Mouse (Mus musculus) small intestine, adult 2 months (tissue): Measurements from ENCODE around the gene Map3k6. TPM values are rescaled to one million over a fixed set of nuclear protein-coding genes. Genes with fewer than 3 reads are reported as not detected.

Experiments used
- H3K27ac ChIP-seq: fragments of 200-500 bp; 2 replicates; pipeline ENCODE4 v1.5.1; 2012; ENCODE audit warnings: low read depth, low read length, control low read depth, inconsistent platforms; ENCODE audit not compliant: insufficient read depth
- H3K27me3 ChIP-seq: fragments of 200-500 bp; 2 replicates; pipeline ENCODE4 v1.6.1; 2012; ENCODE audit warnings: mild to moderate bottlenecking, moderate library complexity, low read length, inconsistent platforms; ENCODE audit not compliant: control insufficient read depth, insufficient read depth
- H3K36me3 ChIP-seq: fragments of 200-500 bp; 2 replicates; pipeline ENCODE4 v1.6.1; 2012; ENCODE audit warnings: mild to moderate bottlenecking, low read length, control low read depth, inconsistent platforms; ENCODE audit not compliant: control insufficient read depth, insufficient read depth
- H3K4me1 ChIP-seq: fragments of 200-500 bp; 2 replicates; pipeline ENCODE4 v1.6.1; 2012; ENCODE audit warnings: low read length, inconsistent platforms, mixed read lengths; ENCODE audit not compliant: control insufficient read depth, insufficient read depth, insufficient read length
- H3K4me3 ChIP-seq: fragments of 200-500 bp; 2 replicates; pipeline ENCODE4 v1.5.1; 2012; ENCODE audit warnings: low read depth, mild to moderate bottlenecking, control low read depth, inconsistent platforms, low read length, moderate library complexity
- CTCF ChIP-seq: fragments of 200-500 bp; IDR thresholded peaks from 2 replicates; pipeline ENCODE4 v1.5.1; 2012; ENCODE audit warnings: low read depth, mild to moderate bottlenecking, control low read depth, inconsistent platforms, low read length, moderate library complexity, mixed read lengths; ENCODE audit not compliant: insufficient replicate concordance, insufficient read length; ENCODE audit errors: extremely low read depth
- POLR2A ChIP-seq: fragments of 200-500 bp; IDR thresholded peaks from 2 replicates; pipeline ENCODE4 v1.6.1; 2012; ENCODE audit warnings: low read depth, mild to moderate bottlenecking, control low read depth, inconsistent platforms, low read length, moderate library complexity
- WGBS: fragments of 180-500 bp; shearing (Covaris S2); methylation state at CpG from one replicate; pipeline ENCODE4 v1.1.7; 2018; 5-methylcytosine and 5-hydroxymethylcytosine counted together
- polyA plus RNA-seq: library from polyadenylated mRNA; depleted of rRNA; stranded (reverse); fragments of >200 nt; gene quantifications from 2 replicates; pipeline ENCODE4 v1.2.3, GENCODE M21; 2012

Gene Map3k6
- polyA plus RNA-seq, 1 experiment: 75.5 TPM

DNA sequence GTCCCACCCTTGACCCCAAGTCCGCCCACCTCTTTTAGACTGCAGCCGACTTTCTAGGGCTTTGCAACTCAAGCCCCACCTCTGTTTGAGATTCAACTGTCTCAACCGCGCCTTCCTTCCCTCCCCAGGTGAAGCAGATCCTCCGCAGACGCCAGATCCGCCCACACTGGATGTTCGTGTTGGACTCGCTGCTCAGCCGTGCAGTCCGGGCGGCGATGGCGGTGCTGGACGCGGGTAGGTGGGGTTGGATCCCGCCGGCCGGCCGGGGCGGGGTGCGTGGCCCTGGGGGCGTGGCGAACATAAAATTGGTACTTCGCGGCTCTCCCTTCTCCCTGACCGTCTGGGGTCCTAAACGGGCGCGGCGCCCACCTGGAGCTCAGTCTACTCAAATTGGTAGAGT, 10.6 kb downstream of the Map3k6 start:
- H3K4me3 ChIP-seq: peak overlapping the region; percentile 35
- H3K4me1 ChIP-seq: peaks cover 32% of the 10 kb centered on the region
- 13% methylated on average over 31 of the region's 31 CpGs for WGBS
- TF ChIP-seq CTCF (no peak), POLR2A (no peak)
- no peaks in the 10 kb centered on the region; the same call in none of the 2 replicates for H3K36me3 ChIP-seq
- H3K27ac ChIP-seq: no peak overlapping the region
- no peaks in the 10 kb centered on the region for H3K27me3 ChIP-seq

DNA sequence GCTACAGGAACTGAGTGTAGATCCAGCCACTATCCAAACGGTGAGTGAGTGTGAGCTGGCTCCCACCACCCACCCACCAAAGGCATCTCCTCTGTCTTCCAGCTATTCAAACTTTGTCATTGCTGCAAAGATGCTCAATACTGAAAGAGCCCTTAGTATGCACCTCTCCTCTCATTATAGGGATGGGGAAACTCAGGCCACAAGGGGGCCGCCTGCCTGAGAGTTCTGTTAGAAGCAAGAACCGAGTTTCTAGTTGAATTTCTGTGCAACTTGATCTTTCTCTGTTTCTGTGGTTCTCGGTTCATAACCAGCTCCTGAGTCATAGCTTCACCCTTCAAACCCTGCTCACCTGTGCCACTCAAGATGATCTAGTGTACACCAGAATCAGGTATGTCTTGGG, 11.5 kb downstream of the Map3k6 start:
- TF ChIP-seq POLR2A (no peak), CTCF (no peak)
- Histone ChIP-seq H3K27ac (no peak overlapping the region), H3K36me3 (no peaks in the 10 kb centered on the region; the same call in none of the 2 replicates), H3K4me3 (no peak overlapping the region), H3K4me1 (peaks cover 35% of the 10 kb centered on the region), H3K27me3 (no peaks in the 10 kb centered on the region)
- WGBS: 84% methylated on average over 4 of the region's 4 CpGs

DNA sequence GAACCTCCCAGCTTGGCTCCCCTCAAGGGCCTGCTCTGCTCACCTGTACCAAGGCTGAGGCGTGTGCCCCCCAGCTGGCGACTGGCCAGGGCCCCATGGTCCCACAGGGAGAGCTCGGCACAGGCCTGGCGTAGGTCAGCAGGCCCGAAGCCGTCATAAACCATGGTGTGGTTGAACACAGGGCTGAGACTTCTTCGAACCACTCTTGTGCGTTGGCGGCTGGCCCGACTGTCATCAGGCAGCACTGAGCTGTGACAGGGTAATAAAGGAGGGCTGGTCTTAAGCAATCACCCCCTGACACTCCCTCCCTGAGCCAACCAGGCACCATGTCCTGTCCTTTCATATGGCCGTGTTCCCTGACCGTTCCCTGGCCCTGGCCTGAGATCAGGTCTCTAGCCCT, 12.8 kb downstream of the Map3k6 start:
- Histone ChIP-seq H3K4me3 (no peak overlapping the region), H3K27ac (no peak overlapping the region), H3K4me1 (peaks cover 37% of the 10 kb centered on the region), H3K36me3 (no peaks in the 10 kb centered on the region; the same call in none of the 2 replicates), H3K27me3 (no peaks in the 10 kb centered on the region)
- TF ChIP-seq POLR2A (no peak), CTCF (no peak)
- 38% methylated on average over 12 of the region's 12 CpGs for WGBS

DNA sequence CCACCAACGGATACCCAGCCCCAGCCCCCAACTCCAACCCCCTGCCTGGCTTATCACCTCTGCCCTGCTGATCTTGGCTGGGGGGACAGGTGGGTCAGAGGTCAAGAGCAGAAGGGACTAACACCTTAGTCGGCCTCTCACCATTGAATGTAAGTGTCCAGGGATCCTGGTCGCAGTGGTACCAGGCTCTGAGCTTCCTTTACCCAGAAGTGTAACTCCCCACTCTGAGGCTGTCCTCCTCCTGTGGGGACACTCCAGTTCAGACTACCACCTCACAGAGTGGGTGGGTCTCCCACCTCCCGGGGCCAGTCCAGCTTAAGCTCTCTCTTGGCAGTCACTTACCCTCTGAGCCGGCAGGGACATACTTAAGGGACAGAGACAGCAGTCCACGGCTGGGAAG, 14.8 kb downstream of the Map3k6 start:
- H3K4me3 ChIP-seq: no peak overlapping the region
- H3K27ac ChIP-seq: no peak overlapping the region
- peaks cover 29% of the 10 kb centered on the region for H3K4me1 ChIP-seq
- TF ChIP-seq POLR2A (no peak), CTCF (no peak)
- H3K27me3 ChIP-seq: no peaks in the 10 kb centered on the region
- WGBS: 90% methylated on average over 6 of the region's 6 CpGs
- no peaks in the 10 kb centered on the region; the same call in none of the 2 replicates for H3K36me3 ChIP-seq

DNA sequence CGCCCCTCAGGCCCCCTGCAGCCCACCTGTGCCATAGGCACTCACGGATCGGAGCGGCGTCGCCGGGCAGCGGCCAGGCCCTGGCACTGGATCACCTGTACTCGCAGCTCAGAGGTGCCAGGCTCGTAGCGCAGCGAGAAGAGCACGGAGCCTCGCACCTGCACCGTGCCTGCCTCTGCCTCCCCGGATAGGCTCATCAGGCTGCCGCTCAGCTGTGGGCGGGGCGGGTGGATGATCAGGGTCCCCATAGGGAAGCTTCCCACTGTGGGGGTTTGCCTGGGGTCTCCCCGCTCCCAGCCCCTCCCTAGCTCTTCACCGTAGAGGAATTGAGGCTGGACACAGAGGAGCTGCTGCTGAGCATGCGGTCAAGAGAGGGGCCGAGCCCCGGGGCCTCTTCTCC, 16.2 kb downstream of the Map3k6 start:
- Histone ChIP-seq H3K27ac (no peak overlapping the region), H3K4me1 (peaks cover 22% of the 10 kb centered on the region), H3K36me3 (no peaks in the 10 kb centered on the region; the same call in 1 of the 2 replicates), H3K27me3 (no peaks in the 10 kb centered on the region), H3K4me3 (peak overlapping the region; percentile 49)
- WGBS: 24% methylated on average over 24 of the region's 24 CpGs
- TF ChIP-seq POLR2A: no peak
- TF ChIP-seq CTCF: no peak

DNA sequence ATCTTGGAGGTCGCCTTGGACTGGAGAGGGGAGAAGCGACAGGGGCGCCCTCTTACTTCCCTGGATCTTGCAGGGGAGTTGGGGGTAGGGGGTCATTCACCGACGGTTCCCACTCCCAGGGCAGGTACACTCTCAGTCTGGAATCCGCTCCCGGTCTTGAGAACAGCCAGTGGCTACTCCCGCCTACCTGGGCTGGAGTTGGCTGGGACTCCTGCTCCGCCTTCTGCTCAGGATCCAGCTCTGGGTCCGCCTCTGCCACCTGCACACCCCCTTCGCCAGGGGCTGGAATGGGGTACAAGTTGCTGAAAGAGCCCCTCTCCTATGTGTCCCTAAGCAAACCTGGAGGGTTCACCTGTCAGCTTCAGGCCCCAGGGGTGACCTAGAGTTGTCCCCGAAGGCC, 16.6 kb downstream of the Map3k6 start:
- TF ChIP-seq POLR2A (no peak), CTCF (no peak)
- 24% methylated on average over 12 of the region's 12 CpGs for WGBS
- H3K4me3 ChIP-seq: peak overlapping the region; percentile 49

DNA sequence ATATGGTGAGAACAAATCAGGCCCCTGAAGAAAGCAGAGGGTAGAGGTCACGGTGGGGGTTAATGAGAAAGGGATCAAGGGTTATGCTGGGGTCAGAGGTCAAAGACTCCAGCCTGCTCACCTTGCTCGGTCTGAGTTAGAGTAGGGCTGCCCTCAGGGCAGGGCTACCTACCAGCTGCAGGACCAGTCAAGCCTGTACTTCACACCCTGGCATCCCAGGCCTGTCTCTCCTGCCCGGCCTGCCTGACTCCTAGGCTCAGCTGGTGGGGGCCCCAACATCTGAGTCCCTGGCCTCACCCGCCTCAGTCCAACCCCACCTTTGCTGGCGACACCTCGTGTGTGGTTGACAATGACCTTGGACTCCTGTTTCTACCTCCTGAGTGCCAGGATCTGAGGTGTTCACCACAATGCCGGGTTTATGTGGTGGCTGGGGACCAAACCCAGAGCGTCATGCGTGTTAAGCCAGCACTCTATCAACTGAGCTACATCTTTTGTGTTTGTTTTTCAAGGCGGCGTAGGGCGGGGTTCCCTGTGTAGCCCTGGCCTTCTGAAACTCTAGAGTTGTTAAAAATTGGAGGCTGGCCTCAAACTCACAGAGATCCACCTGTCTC, 17.3 kb downstream of the Map3k6 start:
- Histone ChIP-seq H3K27ac (peak overlapping the region; percentile 20; the same call in 1 of the 2 replicates), H3K27me3 (no peaks in the 10 kb centered on the region), H3K4me3 (no peak overlapping the region), H3K4me1 (peaks cover 22% of the 10 kb centered on the region), H3K36me3 (no peaks in the 10 kb centered on the region)
- no peak for TF ChIP-seq CTCF
- TF ChIP-seq POLR2A: 0 out of 2 replicates have a peak, but pooled peaks have one; percentile 19
- 26% methylated on average over 12 of the region's 12 CpGs for WGBS

More for the DNA sequence above, 16.6 kb downstream of the Map3k6 start:
- no peak overlapping the region; the same call in 1 of the 2 replicates for H3K27ac ChIP-seq
- no peaks in the 10 kb centered on the region; the same call in 1 of the 2 replicates for H3K36me3 ChIP-seq
- H3K4me1 ChIP-seq: peaks cover 22% of the 10 kb centered on the region
- H3K27me3 ChIP-seq: no peaks in the 10 kb centered on the region
